Comparison of ENCODE assay signal across 8 mouse cellular contexts in genomic region chr2:150749283-150749682, GRCm38 (mm10). TPM values are rescaled to one million over a fixed set of nuclear protein-coding genes. Genes with fewer than 3 reads are reported as not detected.
A peak's percentile ranks its signal among the peaks of the same experiment; 100 is the strongest.
DNase-seq lines count a peak whose midpoint lies in the region; ATAC-seq and TF ChIP-seq lines count a peak whose summit lies in the region.

No protein-coding gene starts in this region.

- peak overlapping the region; percentile 87 for H3K27ac ChIP-seq in layer of hippocampus, adult 2 months
- peak overlapping the region; percentile 52 for H3K27ac ChIP-seq in bone marrow macrophage, adult 2 months (ENCODE audit: insufficient read depth, low read depth, low read length)

- intact Hi-C loops in heart, postnatal 14 days (cut with DNase I), result loop anchor here (2.0 to 5.0 kb wide), 3 partner anchors 38 to 248 kb away; partner anchors contain the start of gene Pygb

- TF ChIP-seq CTCF in layer of hippocampus, adult 2 months (conservative IDR thresholded peaks at IDR 0.05), result no peak
- no peak for TF ChIP-seq CTCF in bone marrow macrophage, adult 2 months (IDR thresholded peaks at IDR 0.05; ENCODE audit: low read depth, low read length)

- TF ChIP-seq POLR2A in bone marrow macrophage, adult 2 months (IDR thresholded peaks at IDR 0.05; ENCODE audit: borderline replicate concordance, low read depth, low read length), result no peak

- ATAC-seq in monocyte, adult 5-6 weeks (replicated peaks; ENCODE audit: insufficient number of reproducible peaks, low FRiP score, low TSS enrichment, poor library complexity, severe bottlenecking), result peak; percentile 8; the same call in 1 of the 2 replicates

- DNase-seq in layer of hippocampus, adult 2 months (ENCODE audit: low spot score in 2 of 2), result no peak
- DNase-seq in layer of hippocampus, adult 9-11 months, result no peak
- DNase-seq in heart, postnatal 14 days, result peak; percentile 34 to 42
- peak; percentile 39 for DNase-seq in liver
- no peak for DNase-seq in cerebellum, postnatal 25 days
- no peak for DNase-seq in gastrocnemius, postnatal 25 days

- H3K4me1 ChIP-seq in bone marrow macrophage, adult 2 months (ENCODE audit: control insufficient read depth, insufficient read depth, low read length), result peaks cover 17% of the 10 kb centered on the region

- H3K4me3 ChIP-seq in layer of hippocampus, adult 2 months, result peak overlapping the region; percentile 85
- H3K4me3 ChIP-seq in bone marrow macrophage, adult 2 months (ENCODE audit: insufficient read depth, low read length), result peak overlapping the region; percentile 83

RNA-seq across cellular contexts. Expression of gene Entpd6, which starts 0.4 kb away (rescaled TPM):
- 10 to 100 TPM; 65.5 to 68.9 TPM for total RNA-seq in layer of hippocampus, adult 2 months (2021)
- 7.2 and 8.2 TPM in 2 replicates for polyA plus RNA-seq in bone marrow macrophage, adult 2 months (2012; ENCODE audit: insufficient read depth, insufficient read length, missing spikeins)
- total RNA-seq in heart, postnatal 14 days (2021), result 10 to 100 TPM; 13.3 to 15.0 TPM
- 9.7 to 23.4 TPM (median 20.9 TPM) in 3 replicates for total RNA-seq in monocyte, adult 5-6 weeks (2017)
- total RNA-seq in gastrocnemius, postnatal 25 days (2021), result 1 to 10 TPM; 7.1 to 8.4 TPM

RNA-seq across cellular contexts. Expression of gene Pygb, which starts 37.3 kb away (rescaled TPM):
- 100 to 1,000 TPM; 203 to 212 TPM for total RNA-seq in layer of hippocampus, adult 2 months (2021)
- polyA plus RNA-seq in bone marrow macrophage, adult 2 months (2012; ENCODE audit: insufficient read depth, insufficient read length, missing spikeins), result 24.3 and 33.9 TPM in 2 replicates
- total RNA-seq in heart, postnatal 14 days (2021), result 100 to 1,000 TPM; 413 to 424 TPM
- total RNA-seq in monocyte, adult 5-6 weeks (2017), result 25.0 to 54.2 TPM (median 37.5 TPM) in 3 replicates
- total RNA-seq in gastrocnemius, postnatal 25 days (2021), result 1 to 10 TPM; 4.0 to 7.7 TPM

Comparison
In these comparisons a context has a peak if more than half of its experiments do, and no peak if none do; other contexts are left out.
1. DNase-seq: peak in heart, postnatal 14 days (2 of 2) and liver (single experiment); none in layer of hippocampus, adult 2 months (0 of 2), layer of hippocampus, adult 9-11 months (single experiment), cerebellum, postnatal 25 days (0 of 2) and gastrocnemius, postnatal 25 days (single experiment).